Mouse (Mus musculus) gastrocnemius, adult 8-10 months (tissue): ENCODE measurements around the gene Fuz. TPM values are rescaled to one million over a fixed set of nuclear protein-coding genes. Genes with fewer than 3 reads are reported as not detected.

Source experiments
- DNase-seq, 2 experiments: peaks; one replicate each; pipeline ENCODE4 v3.0.0; 2022; ENCODE audit warnings: low spot score in 2 of 2
- total RNA-seq, 4 experiments: library from RNA; stranded (reverse); gene quantifications; 2 replicates each; pipeline ENCODE4 v1.2.4; 2022

Gene Fuz
- 10 to 100 TPM; 17.4 to 27.1 (median 18.7) TPM for total RNA-seq

GRCm38 (mm10) chr7:44895593-44896434, at the start of gene Fuz:
Gene Fuz (plus strand): TSS chr7:44896079.
- peak; percentile 79 to 88 for DNase-seq

- no peak for DNase-seq
Measured at GRCm38 (mm10) chr7:44846804-44847203, 49.1 kb upstream of the Fuz start.

- DNase-seq, result no peak
Measured at GRCm38 (mm10) chr7:44847772-44848171, 48.1 kb upstream of the Fuz start.

GRCm38 (mm10) chr7:44848561-44849415, 47.1 kb upstream of the Fuz start, which contains the start of the genes Akt1s1 and Tbc1d17:
Gene Akt1s1 (plus strand): TSS chr7:44848991.
Gene Tbc1d17 (minus strand): TSS chr7:44849079.
- peak; percentile 99 to 100 for DNase-seq

GRCm38 (mm10) chr7:44849416-44850111, 46.3 kb upstream of the Fuz start:
- peak; percentile 84 to 89 for DNase-seq

GRCm38 (mm10) chr7:44850146-44850545, 45.7 kb upstream of the Fuz start:
- DNase-seq, result peak; percentile 56 to 65

GRCm38 (mm10) chr7:44850789-44851624, 44.9 kb upstream of the Fuz start:
- DNase-seq, result no peak

GRCm38 (mm10) chr7:44851625-44852234, 44.1 kb upstream of the Fuz start:
- DNase-seq, result no peak

- no peak for DNase-seq
Measured at GRCm38 (mm10) chr7:44852259-44853027, 43.4 kb upstream of the Fuz start.

GRCm38 (mm10) chr7:44853065-44853464, 42.8 kb upstream of the Fuz start:
- no peak for DNase-seq

- DNase-seq, result no peak
Measured at GRCm38 (mm10) chr7:44853596-44854355, 42.1 kb upstream of the Fuz start.

GRCm38 (mm10) chr7:44854356-44855031, 41.4 kb upstream of the Fuz start:
- DNase-seq, result peak; percentile 72 to 83

- no peak for DNase-seq
Measured at GRCm38 (mm10) chr7:44855036-44855435, 40.8 kb upstream of the Fuz start.

- no peak for DNase-seq
Measured at GRCm38 (mm10) chr7:44856265-44856916, 39.5 kb upstream of the Fuz start.

- peak; percentile 76 to 84 for DNase-seq
Measured at GRCm38 (mm10) chr7:44857042-44857552, 38.8 kb upstream of the Fuz start, which contains the start of gene Pnkp. Gene Pnkp (plus strand): TSS chr7:44857139.

GRCm38 (mm10) chr7:44857905-44858304, 38.0 kb upstream of the Fuz start:
- DNase-seq, result no peak

GRCm38 (mm10) chr7:44859896-44860295, 36.0 kb upstream of the Fuz start:
- no peak for DNase-seq
